Mouse (Mus musculus): ENCODE data around the gene Grin2a. TPM values are rescaled to one million over a fixed set of nuclear protein-coding genes. Genes with fewer than 3 reads are reported as not detected.

Grin2a gene
- polyA plus RNA-seq, 1 experiment from 2014 or later, result not detected

GRCm38 (mm10) chr16:9725578-9726113 is 269.7 kb downstream of the Grin2a start:
- TF ChIP-seq EP300 (IDR thresholded peaks at IDR 0.05; ENCODE audit: low read depth) (no peak), CTCF (IDR thresholded peaks at IDR 0.05; ENCODE audit: low read depth) (no peak)
- H3K27me3 ChIP-seq (ENCODE audit: insufficient read depth, low read length), result no peaks in the 10 kb centered on the region
- no peaks in the 10 kb centered on the region for H3K9me3 ChIP-seq (ENCODE audit: low read length)
- H3K36me3 ChIP-seq (replicated peaks; ENCODE audit: insufficient read depth, low read length), result no peaks in the 10 kb centered on the region
- ATAC-seq (no peak), DNase-seq (no peak)
- no peak overlapping the region for H3K27ac ChIP-seq (ENCODE audit: low read depth)
- 72% methylated on average over 7 of the region's 7 CpGs for WGBS (ENCODE audit: insufficient replicate concordance)
- H3K4me1 ChIP-seq (ENCODE audit: insufficient read depth), result no peaks in the 10 kb centered on the region
- no peak overlapping the region for H3K4me2 ChIP-seq (ENCODE audit: low read depth, low read length)
- H3K4me3 ChIP-seq (ENCODE audit: low read depth, low read length), result no peak overlapping the region
- H3K9ac ChIP-seq (replicated peaks), result no peak overlapping the region

- Histone ChIP-seq H3K27me3 (ENCODE audit: insufficient read depth, low read length) (no peaks in the 10 kb centered on the region), H3K9ac (replicated peaks) (no peak overlapping the region), H3K36me3 (replicated peaks; ENCODE audit: insufficient read depth, low read length) (no peaks in the 10 kb centered on the region), H3K4me3 (ENCODE audit: low read depth, low read length) (no peak overlapping the region), H3K27ac (ENCODE audit: low read depth) (no peak overlapping the region), H3K4me2 (ENCODE audit: low read depth, low read length) (no peak overlapping the region), H3K4me1 (ENCODE audit: insufficient read depth) (no peaks in the 10 kb centered on the region), H3K9me3 (ENCODE audit: low read length) (no peaks in the 10 kb centered on the region)
- no peak for TF ChIP-seq CTCF (IDR thresholded peaks at IDR 0.05; ENCODE audit: low read depth)
- TF ChIP-seq EP300 (IDR thresholded peaks at IDR 0.05; ENCODE audit: low read depth), result no peak
- DNase-seq (no peak), ATAC-seq (no peak)
- WGBS (ENCODE audit: insufficient replicate concordance), result 75% methylated on average over 2 of the region's 2 CpGs
These were observed 284.0 kb downstream of the Grin2a start for GRCm38 (mm10) chr16:9711398-9711797.

- H3K27me3 ChIP-seq (ENCODE audit: insufficient read depth, low read length), result no peaks in the 10 kb centered on the region
- 42% methylated on average over 2 of the region's 2 CpGs for WGBS (ENCODE audit: insufficient replicate concordance)
- no peak for TF ChIP-seq CTCF (IDR thresholded peaks at IDR 0.05; ENCODE audit: low read depth)
- TF ChIP-seq EP300 (IDR thresholded peaks at IDR 0.05; ENCODE audit: low read depth), result no peak
These were observed 285.4 kb downstream of the Grin2a start for GRCm38 (mm10) chr16:9709921-9710320.

GRCm38 (mm10) chr16:9697141-9697540 is 298.2 kb downstream of the Grin2a start:
- DNase-seq, result no peak
- H3K27me3 ChIP-seq (ENCODE audit: insufficient read depth, low read length), result no peaks in the 10 kb centered on the region
- no peak overlapping the region for H3K9ac ChIP-seq (replicated peaks)
- 59% methylated on average over 2 of the region's 2 CpGs for WGBS (ENCODE audit: insufficient replicate concordance)
- no peak overlapping the region for H3K27ac ChIP-seq (ENCODE audit: low read depth)
- no peaks in the 10 kb centered on the region for H3K4me1 ChIP-seq (ENCODE audit: insufficient read depth)
- H3K9me3 ChIP-seq (ENCODE audit: low read length), result no peaks in the 10 kb centered on the region
- H3K36me3 ChIP-seq (replicated peaks; ENCODE audit: insufficient read depth, low read length), result no peaks in the 10 kb centered on the region
- TF ChIP-seq CTCF (IDR thresholded peaks at IDR 0.05; ENCODE audit: low read depth), result no peak
- no peak for TF ChIP-seq EP300 (IDR thresholded peaks at IDR 0.05; ENCODE audit: low read depth)
- no peak overlapping the region for H3K4me2 ChIP-seq (ENCODE audit: low read depth, low read length)
- H3K4me3 ChIP-seq (ENCODE audit: low read depth, low read length), result no peak overlapping the region
- no peak for ATAC-seq

More at GRCm38 (mm10) chr16:9709921-9710320, 285.4 kb downstream of the Grin2a start:
- H3K36me3 ChIP-seq (replicated peaks; ENCODE audit: insufficient read depth, low read length), result no peaks in the 10 kb centered on the region
- H3K4me2 ChIP-seq (ENCODE audit: low read depth, low read length), result no peak overlapping the region
- no peak overlapping the region for H3K9ac ChIP-seq (replicated peaks)
- ATAC-seq (no peak), DNase-seq (no peak)
- H3K9me3 ChIP-seq (ENCODE audit: low read length), result no peaks in the 10 kb centered on the region
- no peak overlapping the region for H3K4me3 ChIP-seq (ENCODE audit: low read depth, low read length)
- H3K27ac ChIP-seq (ENCODE audit: low read depth), result no peak overlapping the region
- H3K4me1 ChIP-seq (ENCODE audit: insufficient read depth), result no peaks in the 10 kb centered on the region

GRCm38 (mm10) chr16:9694081-9694480 is 301.3 kb downstream of the Grin2a start:
- H3K27me3 ChIP-seq (ENCODE audit: insufficient read depth, low read length), result no peaks in the 10 kb centered on the region
- WGBS (ENCODE audit: insufficient replicate concordance), result 62% methylated on average over 4 of the region's 4 CpGs
- H3K4me1 ChIP-seq (ENCODE audit: insufficient read depth), result no peaks in the 10 kb centered on the region
- H3K4me3 ChIP-seq (ENCODE audit: low read depth, low read length), result no peak overlapping the region
- H3K4me2 ChIP-seq (ENCODE audit: low read depth, low read length), result no peak overlapping the region
- ATAC-seq (no peak), DNase-seq (no peak)
- H3K9ac ChIP-seq (replicated peaks), result no peak overlapping the region
- H3K27ac ChIP-seq (ENCODE audit: low read depth), result no peak overlapping the region
- H3K36me3 ChIP-seq (replicated peaks; ENCODE audit: insufficient read depth, low read length), result no peaks in the 10 kb centered on the region
- TF ChIP-seq EP300 (IDR thresholded peaks at IDR 0.05; ENCODE audit: low read depth) (no peak), CTCF (IDR thresholded peaks at IDR 0.05; ENCODE audit: low read depth) (no peak)
- H3K9me3 ChIP-seq (ENCODE audit: low read length), result no peaks in the 10 kb centered on the region

- no peak overlapping the region for H3K27ac ChIP-seq (ENCODE audit: low read depth)
- H3K27me3 ChIP-seq (ENCODE audit: insufficient read depth, low read length), result no peaks in the 10 kb centered on the region
- WGBS (ENCODE audit: insufficient replicate concordance), result 39% methylated on average over 1 of the region's 1 CpGs
- no peak for ATAC-seq
- no peak overlapping the region for H3K4me3 ChIP-seq (ENCODE audit: low read depth, low read length)
- TF ChIP-seq EP300 (IDR thresholded peaks at IDR 0.05; ENCODE audit: low read depth) (no peak), CTCF (IDR thresholded peaks at IDR 0.05; ENCODE audit: low read depth) (no peak)
- H3K4me1 ChIP-seq (ENCODE audit: insufficient read depth), result no peaks in the 10 kb centered on the region
- H3K9me3 ChIP-seq (ENCODE audit: low read length), result no peaks in the 10 kb centered on the region
- no peak overlapping the region for H3K4me2 ChIP-seq (ENCODE audit: low read depth, low read length)
- H3K36me3 ChIP-seq (replicated peaks; ENCODE audit: insufficient read depth, low read length), result no peaks in the 10 kb centered on the region
- H3K9ac ChIP-seq (replicated peaks), result no peak overlapping the region
- DNase-seq, result no peak
These were observed 306.7 kb downstream of the Grin2a start for GRCm38 (mm10) chr16:9688523-9689140.
